Mouse (Mus musculus) bone marrow macrophage, adult 2 months (primary cell): ENCODE measurements around the gene 2300002M23Rik. TPM values are rescaled to one million over a fixed set of nuclear protein-coding genes. Genes with fewer than 3 reads are reported as not detected.

Source experiments
- H3K27ac ChIP-seq: 2 replicates; pipeline ENCODE4 v1.5.1; 2012; ENCODE audit warnings: low read depth, low read length; ENCODE audit not compliant: insufficient read depth
- H3K4me1 ChIP-seq: 2 replicates; pipeline ENCODE4 v1.6.1; 2012; ENCODE audit warnings: low read length; ENCODE audit not compliant: control insufficient read depth, insufficient read depth
- H3K4me3 ChIP-seq: 2 replicates; pipeline ENCODE4 v1.5.1; 2012; ENCODE audit warnings: mild to moderate bottlenecking, low read length, moderate library complexity; ENCODE audit not compliant: insufficient read depth
- CTCF ChIP-seq: IDR thresholded peaks from 2 replicates; pipeline ENCODE4 v1.5.1; 2012; ENCODE audit warnings: low read depth, mild to moderate bottlenecking, low read length, moderate library complexity
- POLR2A ChIP-seq: IDR thresholded peaks from 2 replicates; pipeline ENCODE4 v1.6.1; 2012; ENCODE audit warnings: mild to moderate bottlenecking, low read depth, low read length, borderline replicate concordance
- polyA plus RNA-seq: library from polyadenylated mRNA; stranded (reverse); fragments of >200 nt; gene quantifications from 2 replicates; pipeline ENCODE4 v1.2.4, GENCODE M21; 2012; ENCODE audit not compliant: missing spikeins, insufficient read depth, insufficient read length

2300002M23Rik gene
- polyA plus RNA-seq, 1 experiment, result not detected

DNA sequence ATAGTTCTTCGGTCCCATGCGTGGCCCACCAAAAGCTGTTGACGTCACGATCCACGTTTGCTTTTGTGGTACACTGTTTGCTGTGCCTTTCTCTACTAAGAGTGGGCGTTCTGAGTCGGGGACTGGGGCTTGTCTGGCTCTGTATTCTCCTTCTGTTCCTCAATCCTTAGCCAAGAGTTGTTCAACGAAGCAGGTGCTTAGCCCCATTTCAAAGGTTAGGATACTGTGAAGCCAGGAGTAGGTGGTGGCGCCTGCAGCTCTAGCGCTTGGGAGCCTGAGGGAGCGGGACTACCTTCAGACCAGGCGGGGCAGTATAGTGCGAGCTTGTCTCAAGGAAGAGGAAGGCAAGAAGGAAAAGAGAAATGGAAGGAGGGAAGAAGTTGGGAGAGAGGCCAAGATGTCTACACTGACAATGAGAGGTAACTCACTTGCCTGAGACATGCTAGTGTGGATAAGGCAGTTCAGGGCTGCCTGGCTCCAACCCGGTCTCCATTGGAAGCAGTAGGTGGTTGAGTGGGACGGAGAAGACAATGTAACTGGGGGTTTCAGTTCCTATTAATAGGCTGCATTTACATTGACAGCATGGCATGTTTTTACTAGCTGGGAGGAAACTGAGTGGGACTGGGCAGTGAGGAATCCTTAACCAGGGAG, 24.4 kb upstream of the 2300002M23Rik start:
- H3K27ac ChIP-seq, result no peak overlapping the region
- H3K4me1 ChIP-seq, result 0 out of 2 replicates have a peak, but pooled peaks cover 3% of the 10 kb centered on the region
- H3K4me3 ChIP-seq, result no peak overlapping the region
- no peak for TF ChIP-seq CTCF
- TF ChIP-seq POLR2A, result no peak

DNA sequence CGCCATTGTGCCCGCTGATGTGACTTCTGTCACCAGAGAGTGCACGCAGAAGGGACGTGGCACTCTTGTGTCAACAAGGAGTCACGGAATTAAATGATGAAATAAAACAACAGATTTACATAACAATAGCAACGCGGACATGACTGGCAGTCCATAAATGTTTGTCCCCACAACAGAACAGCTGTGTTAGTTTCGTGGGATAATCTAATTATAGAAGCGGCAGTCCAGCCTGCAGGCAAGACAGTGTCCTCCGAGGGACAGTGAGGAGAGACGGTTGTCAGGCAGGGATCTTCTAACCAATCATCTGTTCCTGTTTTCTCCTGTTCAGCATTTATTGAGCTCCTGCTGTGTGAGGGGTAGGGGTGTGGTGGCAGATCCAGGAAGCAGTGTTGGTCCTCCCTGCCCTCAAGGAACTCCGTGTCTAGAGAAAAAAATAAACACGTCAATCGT, 23.8 kb upstream of the 2300002M23Rik start:
- TF ChIP-seq CTCF, result no peak
- no peak for TF ChIP-seq POLR2A
- Histone ChIP-seq H3K27ac (no peak overlapping the region), H3K4me1 (0 out of 2 replicates have a peak, but pooled peaks cover 3% of the 10 kb centered on the region), H3K4me3 (no peak overlapping the region)

DNA sequence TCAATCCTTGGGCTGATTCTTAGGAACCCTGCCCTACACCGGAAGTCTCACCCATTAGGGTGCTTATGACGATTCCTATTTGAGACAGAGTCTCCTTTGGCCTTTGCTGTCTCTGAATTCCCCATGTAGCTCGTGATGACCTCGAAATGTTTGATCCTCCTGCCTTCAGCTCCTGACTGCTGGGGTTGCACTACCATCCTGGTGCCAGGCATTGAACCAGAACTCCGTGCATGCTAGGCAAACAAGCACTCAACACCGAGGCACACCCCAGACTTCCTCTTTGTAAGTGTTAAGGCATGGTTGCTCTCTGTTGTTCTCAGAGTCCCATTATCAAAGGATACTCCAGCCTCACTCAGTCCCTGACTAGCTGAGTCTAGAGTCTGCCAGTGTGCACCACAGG, 23.2 kb upstream of the 2300002M23Rik start:
- Histone ChIP-seq H3K4me1 (0 out of 2 replicates have a peak, but pooled peaks cover 3% of the 10 kb centered on the region), H3K27ac (no peak overlapping the region), H3K4me3 (no peak overlapping the region)
- TF ChIP-seq POLR2A (no peak), CTCF (no peak)

DNA sequence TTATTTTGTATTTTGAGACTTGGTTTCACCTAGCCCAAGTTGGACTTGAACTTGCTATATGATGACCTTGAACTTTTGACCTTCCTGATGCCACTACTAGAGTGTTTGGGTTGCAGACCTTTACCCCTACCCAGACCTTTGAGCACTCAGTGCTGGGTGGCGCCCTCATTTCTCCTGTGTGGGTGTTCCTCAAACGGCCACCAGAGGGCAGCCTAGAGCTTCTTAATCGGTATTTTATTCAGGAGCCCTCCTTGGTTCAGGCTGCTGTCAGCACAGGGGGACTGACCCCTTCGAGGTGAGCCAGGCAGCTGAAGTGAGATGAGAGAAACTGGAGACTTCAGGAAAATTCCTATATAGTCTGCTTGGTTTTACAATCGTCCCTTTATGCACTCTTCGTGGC, 22.6 kb upstream of the 2300002M23Rik start:
- TF ChIP-seq POLR2A (no peak), CTCF (peak; percentile 95)
- H3K4me3 ChIP-seq, result no peak overlapping the region
- no peak overlapping the region for H3K27ac ChIP-seq
- 0 out of 2 replicates have a peak, but pooled peaks cover 3% of the 10 kb centered on the region for H3K4me1 ChIP-seq

DNA sequence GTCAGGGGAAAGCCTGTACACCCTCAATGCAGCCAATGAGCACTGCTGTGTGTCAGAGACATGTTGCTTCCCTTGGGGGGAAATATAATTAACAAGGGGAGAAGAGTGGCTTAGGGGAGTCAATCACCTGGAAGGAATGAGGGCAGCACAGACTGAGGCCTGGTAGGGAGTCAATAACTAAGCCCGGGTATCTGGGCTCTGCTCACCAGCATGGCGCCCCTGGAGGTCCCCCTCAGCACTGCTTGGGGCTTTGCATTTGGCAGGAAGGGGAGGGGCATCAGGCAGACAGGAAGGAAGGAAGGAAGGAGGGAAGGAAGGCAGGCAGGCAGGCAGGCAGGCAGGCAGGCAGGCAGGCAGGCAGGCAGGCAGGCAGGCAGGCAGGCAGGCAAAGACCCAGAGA, 19.8 kb upstream of the 2300002M23Rik start:
- Histone ChIP-seq H3K27ac (no peak overlapping the region), H3K4me1 (0 out of 2 replicates have a peak, but pooled peaks cover 3% of the 10 kb centered on the region), H3K4me3 (no peak overlapping the region)
- TF ChIP-seq POLR2A (no peak), CTCF (no peak)

DNA sequence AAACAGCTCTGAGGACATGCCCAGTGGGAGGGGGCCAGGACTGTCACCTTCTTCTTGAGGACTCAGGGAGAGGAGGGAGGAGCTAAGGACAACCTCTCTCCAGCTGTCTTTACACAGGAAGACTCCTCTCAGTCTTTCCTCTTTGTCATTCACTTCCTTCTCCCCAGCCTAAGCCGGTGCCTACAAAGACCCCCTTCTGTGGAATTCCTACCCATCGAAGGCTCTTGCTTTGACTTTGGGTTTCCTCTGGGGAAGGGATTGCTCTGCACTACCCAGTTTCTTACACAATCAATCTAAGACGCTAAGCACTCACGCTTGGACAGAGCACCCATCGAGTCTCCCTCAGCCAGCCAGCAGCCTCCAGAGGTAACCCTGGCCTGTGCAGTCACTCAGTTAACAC, 18.6 kb upstream of the 2300002M23Rik start:
- H3K4me1 ChIP-seq, result no peaks in the 10 kb centered on the region
- no peak overlapping the region for H3K27ac ChIP-seq
- no peak overlapping the region for H3K4me3 ChIP-seq
- no peak for TF ChIP-seq CTCF

DNA sequence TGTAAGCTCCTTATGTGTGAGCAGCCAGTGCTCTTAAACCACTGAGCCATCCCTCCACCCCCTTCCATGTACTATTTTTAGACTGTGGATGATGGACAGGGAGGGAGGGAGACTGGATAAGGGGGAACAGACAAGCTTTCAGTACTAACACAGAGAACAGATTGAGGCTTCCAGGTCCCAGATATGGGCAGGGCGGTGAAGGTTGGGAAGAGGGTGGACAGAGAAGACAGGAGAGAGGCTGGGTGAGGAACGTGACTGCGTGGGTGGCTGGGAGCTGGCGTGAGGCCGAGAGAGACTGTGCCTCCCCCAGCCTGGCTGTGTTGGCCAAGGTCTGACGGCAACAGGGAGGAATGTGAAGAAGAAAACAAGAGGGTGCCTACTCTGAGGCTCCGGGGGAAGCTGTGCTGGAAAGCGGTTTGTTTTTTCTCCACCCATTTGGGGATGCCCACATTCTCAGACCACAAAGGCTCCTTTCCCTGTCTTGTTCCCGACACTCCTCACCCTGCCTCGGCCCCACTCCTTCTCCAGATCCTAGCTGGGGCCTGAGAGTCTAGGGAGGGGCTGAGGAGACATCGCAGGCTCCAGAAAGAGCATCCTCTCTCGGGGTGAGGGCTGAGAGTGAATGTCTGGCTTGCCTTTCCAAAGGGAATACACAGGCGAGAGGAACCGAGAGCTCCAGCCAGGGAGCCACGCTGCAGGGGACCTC, 17.7 kb upstream of the 2300002M23Rik start:
- Histone ChIP-seq H3K4me3 (no peak overlapping the region), H3K27ac (no peak overlapping the region), H3K4me1 (no peaks in the 10 kb centered on the region)
- TF ChIP-seq POLR2A (no peak), CTCF (no peak)

DNA sequence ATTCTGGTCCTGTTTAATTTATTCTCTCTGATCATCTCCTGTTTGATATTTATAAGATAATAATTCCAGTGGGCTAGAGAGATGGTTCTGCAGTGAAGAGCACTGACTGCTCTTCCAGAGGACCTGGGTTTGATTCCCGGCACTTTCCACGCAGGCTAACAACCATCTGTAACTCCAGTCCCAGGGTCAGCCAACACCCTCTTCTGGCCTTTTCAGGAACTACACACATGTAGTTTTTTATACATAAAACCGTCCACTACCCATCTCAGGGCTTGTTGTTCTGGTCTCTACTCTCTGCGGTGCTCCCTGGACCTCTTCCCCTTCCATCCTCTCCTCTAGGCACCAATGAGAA, 17.1 kb upstream of the 2300002M23Rik start:
- Histone ChIP-seq H3K27ac (no peak overlapping the region), H3K4me3 (no peak overlapping the region), H3K4me1 (no peaks in the 10 kb centered on the region)
- TF ChIP-seq POLR2A (no peak), CTCF (no peak)

DNA sequence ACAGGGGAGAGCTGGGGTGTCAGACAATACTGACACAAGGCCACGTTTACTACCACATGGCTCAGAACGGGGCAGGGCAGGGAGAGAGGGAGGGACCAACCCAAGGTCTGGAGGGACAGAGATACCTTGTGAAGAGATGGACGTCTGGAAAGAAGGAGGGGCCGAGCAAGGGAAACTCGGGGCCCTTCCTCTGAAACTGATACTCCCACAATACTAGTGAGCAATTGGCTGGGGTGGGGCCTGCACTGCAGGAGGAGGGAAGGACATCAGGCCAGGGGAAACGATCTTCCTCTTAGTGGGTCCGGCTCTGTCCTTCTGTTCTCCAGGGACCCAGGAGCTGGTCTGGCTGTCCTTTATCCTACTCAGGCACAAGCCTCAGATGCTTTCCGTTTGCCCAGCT, 16.4 kb upstream of the 2300002M23Rik start:
- Histone ChIP-seq H3K4me3 (no peak overlapping the region), H3K27ac (no peak overlapping the region), H3K4me1 (no peaks in the 10 kb centered on the region)
- no peak for TF ChIP-seq CTCF
- TF ChIP-seq POLR2A, result no peak

DNA sequence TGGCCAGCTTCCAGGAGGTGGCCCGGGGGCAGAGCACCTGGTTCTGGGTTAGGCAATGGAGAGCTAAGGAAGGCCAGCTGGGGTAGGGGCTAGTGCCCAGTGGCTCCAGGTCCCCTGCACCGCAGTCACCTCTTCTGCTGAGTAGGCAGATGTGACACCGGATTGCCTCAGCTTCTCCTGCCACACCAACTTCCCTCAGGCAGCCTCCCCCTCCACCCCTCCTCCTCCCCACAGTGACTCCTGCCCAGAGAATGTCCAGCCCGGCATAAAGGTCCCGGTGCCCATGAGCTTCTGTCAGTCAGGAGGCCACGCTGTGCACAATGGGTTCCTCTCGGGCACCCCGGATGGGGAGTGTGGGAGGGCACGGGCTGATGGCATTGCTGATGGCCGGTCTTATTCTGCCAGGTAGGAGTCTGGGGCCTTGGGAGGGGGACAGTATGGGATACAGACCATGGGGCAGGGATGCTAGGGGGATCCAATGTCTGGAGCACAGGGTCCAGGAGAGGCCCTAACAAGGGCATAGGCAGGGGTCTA, 15.3 kb upstream of the 2300002M23Rik start, which contains the start of gene Cdsn:
Gene Cdsn (plus strand): TSS at position 248 of the 534 bp plus-strand sequence.
- Histone ChIP-seq H3K4me3 (no peak within 1 kb of the TSS), H3K4me1 (no peaks in the 10 kb centered on the region), H3K27ac (no peak within 1 kb of the TSS)
- TF ChIP-seq CTCF, result no peak
- TF ChIP-seq POLR2A, result no peak
